Mouse (Mus musculus) neural tube, embryonic 12.5 days (tissue): ENCODE data around the gene Id2. TPM values are rescaled to one million over a fixed set of nuclear protein-coding genes. Genes with fewer than 3 reads are reported as not detected.

ENCODE experiments used
- ATAC-seq: fragments of 200-750 bp; cut with Nextera tagmentation; 2 replicates; pipeline ENCODE4 v1.8.0; 2017; ENCODE audit warnings: low read depth, mild to moderate bottlenecking, moderate TSS enrichment, moderate library complexity; ENCODE audit not compliant: low FRiP score
- H3K27ac ChIP-seq: fragments of 300-500 bp; sonication (generic); 2 replicates; pipeline ENCODE4 v1.5.1; 2016
- H3K27me3 ChIP-seq: fragments of 300-500 bp; sonication (generic); replicated peaks from 2 replicates; pipeline ENCODE4 v1.6.1; 2016; ENCODE audit warnings: mild to moderate bottlenecking
- H3K36me3 ChIP-seq: fragments of 300-500 bp; sonication (generic); 2 replicates; pipeline ENCODE4 v1.6.1; 2016; ENCODE audit warnings: mild to moderate bottlenecking
- H3K4me1 ChIP-seq: fragments of 300-500 bp; sonication (generic); 2 replicates; pipeline ENCODE4 v1.6.1; 2016
- H3K4me2 ChIP-seq: fragments of 300-500 bp; sonication (generic); replicated peaks from 2 replicates; pipeline ENCODE4 v1.6.1; 2016; ENCODE audit warnings: mild to moderate bottlenecking
- H3K4me3 ChIP-seq: fragments of 300-500 bp; sonication (generic); 2 replicates; pipeline ENCODE4 v1.5.1; 2016
- H3K9ac ChIP-seq: fragments of 300-500 bp; sonication (generic); 2 replicates; pipeline ENCODE4 v1.6.1; 2016; ENCODE audit warnings: mild to moderate bottlenecking
- H3K9me3 ChIP-seq: fragments of 300-500 bp; sonication (generic); 2 replicates; pipeline ENCODE4 v1.6.1; 2016; ENCODE audit warnings: mild to moderate bottlenecking
- WGBS: fragments of 180-500 bp; shearing (Covaris S2); methylation state at CpG from one replicate; pipeline ENCODE4 v1.1.7; 2016; 5-methylcytosine and 5-hydroxymethylcytosine counted together
- polyA plus RNA-seq: library from polyadenylated mRNA; unstranded; fragments of >200 nt; fragmentation: Nextera tagmentation; extraction: Ambion mirVana; gene quantifications from 2 replicates; pipeline ENCODE4 v1.2.1, GENCODE M21; 2016

Id2 gene
- polyA plus RNA-seq, 1 experiment from 2014 or later: 211 TPM

DNA sequence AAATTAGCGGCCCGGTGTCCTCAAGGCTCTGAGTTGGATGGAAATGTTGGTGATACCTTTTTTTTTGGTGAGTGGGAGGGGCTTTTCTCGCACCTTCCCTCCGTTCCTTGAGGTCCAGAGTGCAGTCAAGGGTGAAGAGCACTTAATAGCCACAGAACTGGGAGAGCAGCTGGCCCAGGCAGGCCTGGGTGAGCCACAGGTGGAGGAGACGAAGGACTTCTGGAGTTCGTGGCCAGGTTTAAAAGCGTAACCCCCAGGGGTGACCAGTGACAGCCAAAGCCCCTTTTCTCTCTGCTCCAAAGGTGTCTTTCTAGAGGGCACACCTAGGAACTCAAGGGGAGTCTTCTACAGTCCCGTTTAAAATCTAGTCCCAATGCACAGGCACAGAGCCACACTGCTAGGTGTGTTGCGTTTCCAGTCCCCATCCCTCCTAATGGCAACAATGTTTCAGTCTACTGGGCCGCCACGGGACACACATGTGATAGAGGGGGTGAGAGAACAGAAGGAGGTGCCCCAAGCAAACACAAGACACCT, 3.6 kb downstream of the Id2 start:
- 15% methylated on average over 11 of the region's 11 CpGs for WGBS
- peaks cover 37% of the 10 kb centered on the region for H3K4me1 ChIP-seq
- ATAC-seq: no peak
- no peaks in the 10 kb centered on the region for H3K36me3 ChIP-seq
- H3K9me3 ChIP-seq: no peaks in the 10 kb centered on the region
- H3K9ac ChIP-seq: no peak overlapping the region
- H3K4me2 ChIP-seq: peak overlapping the region; percentile 62
- no peak overlapping the region for H3K27ac ChIP-seq
- peak overlapping the region; percentile 26 for H3K4me3 ChIP-seq
- no peaks in the 10 kb centered on the region for H3K27me3 ChIP-seq

DNA sequence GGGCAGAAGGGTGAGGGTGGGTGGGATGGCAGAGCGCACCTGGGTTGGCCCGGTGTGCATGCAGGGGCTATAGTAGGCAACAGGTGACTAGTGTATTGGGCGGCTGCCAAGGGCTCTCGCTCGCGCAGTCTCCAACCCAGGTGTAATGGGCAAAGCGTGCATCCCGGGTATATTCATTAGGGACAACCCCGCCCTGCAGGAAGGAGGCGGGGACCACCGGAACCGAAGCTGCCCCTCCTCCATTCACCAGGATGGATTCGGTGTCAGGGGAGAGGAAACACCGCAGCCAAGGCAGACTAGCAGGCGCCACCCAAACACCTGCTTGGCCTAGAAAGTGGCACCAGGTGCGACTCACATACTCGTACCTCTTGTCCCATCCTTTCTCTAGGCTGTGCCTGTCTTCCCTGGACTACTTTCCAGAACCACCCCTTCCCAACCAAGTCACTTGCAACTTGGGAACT, 4.2 kb downstream of the Id2 start:
- Histone ChIP-seq H3K9me3 (no peaks in the 10 kb centered on the region), H3K4me1 (peaks cover 31% of the 10 kb centered on the region), H3K9ac (0 out of 2 replicates have a peak overlapping the region, but pooled peaks have one; percentile 0), H3K27ac (no peak overlapping the region), H3K4me3 (peak overlapping the region; percentile 26), H3K4me2 (peak overlapping the region; percentile 62), H3K36me3 (no peaks in the 10 kb centered on the region), H3K27me3 (no peaks in the 10 kb centered on the region)
- ATAC-seq: peak; percentile 4; the same call in 1 of the 2 replicates
- 2% methylated on average over 17 of the region's 17 CpGs for WGBS

GRCm38 (mm10) chr12:25092027-25092704, 4.8 kb downstream of the Id2 start:
- H3K4me3 ChIP-seq: peak overlapping the region; percentile 26
- H3K9ac ChIP-seq: 0 out of 2 replicates have a peak overlapping the region, but pooled peaks have one; percentile 0
- peak overlapping the region; percentile 62 for H3K4me2 ChIP-seq
- H3K4me1 ChIP-seq: peaks cover 25% of the 10 kb centered on the region
- 7% methylated on average over 25 of the region's 25 CpGs for WGBS
- ATAC-seq: peak; percentile 42
- H3K9me3 ChIP-seq: no peaks in the 10 kb centered on the region
- no peak overlapping the region for H3K27ac ChIP-seq
- no peaks in the 10 kb centered on the region for H3K27me3 ChIP-seq
- no peaks in the 10 kb centered on the region for H3K36me3 ChIP-seq

- no peak for ATAC-seq
- no peaks in the 10 kb centered on the region for H3K9me3 ChIP-seq
- peaks cover 17% of the 10 kb centered on the region for H3K4me1 ChIP-seq
- H3K4me2 ChIP-seq: no peak overlapping the region
- no peak overlapping the region for H3K4me3 ChIP-seq
- H3K27ac ChIP-seq: no peak overlapping the region
- H3K9ac ChIP-seq: no peak overlapping the region
- 42% methylated on average over 1 of the region's 1 CpGs for WGBS
- no peaks in the 10 kb centered on the region for H3K36me3 ChIP-seq
- no peaks in the 10 kb centered on the region for H3K27me3 ChIP-seq
Measured at GRCm38 (mm10) chr12:25089433-25089832, 7.5 kb downstream of the Id2 start.

GRCm38 (mm10) chr12:25086966-25087365, 10.0 kb downstream of the Id2 start:
- Histone ChIP-seq H3K36me3 (no peaks in the 10 kb centered on the region), H3K9ac (no peak overlapping the region), H3K4me1 (no peaks in the 10 kb centered on the region), H3K9me3 (no peaks in the 10 kb centered on the region), H3K4me2 (no peak overlapping the region), H3K27me3 (no peaks in the 10 kb centered on the region), H3K27ac (no peak overlapping the region), H3K4me3 (no peak overlapping the region)
- WGBS: 79% methylated on average over 4 of the region's 4 CpGs
- no peak for ATAC-seq

DNA sequence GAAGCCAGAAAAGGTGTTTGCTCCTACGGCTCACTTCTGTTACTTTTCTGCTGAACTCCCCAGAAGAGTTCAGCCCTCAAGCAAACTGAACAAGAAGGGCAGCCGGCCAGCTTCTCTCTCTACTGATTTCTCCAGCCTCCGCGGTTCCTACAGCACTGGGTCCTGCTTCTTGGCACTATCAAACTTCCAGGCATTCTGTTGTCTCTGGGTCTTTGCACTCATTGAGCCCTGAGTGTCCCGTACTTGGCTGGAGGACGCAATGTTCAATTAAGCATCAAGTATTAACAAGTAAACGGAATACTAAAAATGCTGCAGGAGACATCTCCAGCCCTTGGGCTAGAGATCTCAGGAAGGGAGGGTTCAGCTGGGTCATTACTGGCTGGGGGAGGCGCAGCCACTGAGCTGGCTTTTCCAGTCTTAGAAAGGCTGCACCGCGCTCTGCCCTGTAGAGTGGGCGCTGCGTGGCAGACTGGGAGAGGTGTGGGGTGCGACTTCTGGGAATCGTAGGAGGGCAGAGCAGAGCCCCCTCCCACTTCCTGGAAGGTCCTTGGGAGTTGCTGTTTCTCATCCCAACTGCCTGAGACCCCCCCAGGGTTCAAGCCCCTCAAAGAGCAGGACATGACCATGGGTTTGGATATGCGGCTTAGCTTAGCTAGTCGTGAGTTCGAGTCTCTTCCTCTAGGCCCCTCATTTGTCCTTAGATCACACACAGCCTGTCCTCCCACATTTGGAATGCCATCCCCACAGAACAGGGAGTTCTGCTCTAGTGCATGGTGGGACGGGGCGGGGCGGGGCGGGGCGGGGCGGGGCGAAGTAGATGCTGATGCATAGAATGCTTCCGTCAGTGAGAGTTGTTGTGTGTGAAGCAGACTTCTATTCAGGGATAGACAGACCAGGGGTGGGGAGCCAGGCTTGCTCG, 13.4 kb downstream of the Id2 start:
- peak overlapping the region; percentile 32 for H3K4me2 ChIP-seq
- WGBS: 40% methylated on average over 26 of the region's 26 CpGs
- no peak overlapping the region for H3K9ac ChIP-seq
- no peaks in the 10 kb centered on the region for H3K4me1 ChIP-seq
- no peaks in the 10 kb centered on the region for H3K36me3 ChIP-seq
- no peaks in the 10 kb centered on the region for H3K9me3 ChIP-seq
- no peaks in the 10 kb centered on the region for H3K27me3 ChIP-seq
- no peak for ATAC-seq
- no peak overlapping the region for H3K4me3 ChIP-seq
- H3K27ac ChIP-seq: no peak overlapping the region

- no peaks in the 10 kb centered on the region for H3K36me3 ChIP-seq
- WGBS: 91% methylated on average over 3 of the region's 3 CpGs
- no peak for ATAC-seq
- no peak overlapping the region for H3K9ac ChIP-seq
- H3K4me1 ChIP-seq: peaks cover under 1% of the 10 kb centered on the region; the same call in 1 of the 2 replicates
- no peak overlapping the region for H3K4me2 ChIP-seq
- no peak overlapping the region for H3K27ac ChIP-seq
- H3K27me3 ChIP-seq: no peaks in the 10 kb centered on the region
- H3K4me3 ChIP-seq: no peak overlapping the region
- H3K9me3 ChIP-seq: no peaks in the 10 kb centered on the region
Measured at GRCm38 (mm10) chr12:25074344-25074743, 22.6 kb downstream of the Id2 start.

DNA sequence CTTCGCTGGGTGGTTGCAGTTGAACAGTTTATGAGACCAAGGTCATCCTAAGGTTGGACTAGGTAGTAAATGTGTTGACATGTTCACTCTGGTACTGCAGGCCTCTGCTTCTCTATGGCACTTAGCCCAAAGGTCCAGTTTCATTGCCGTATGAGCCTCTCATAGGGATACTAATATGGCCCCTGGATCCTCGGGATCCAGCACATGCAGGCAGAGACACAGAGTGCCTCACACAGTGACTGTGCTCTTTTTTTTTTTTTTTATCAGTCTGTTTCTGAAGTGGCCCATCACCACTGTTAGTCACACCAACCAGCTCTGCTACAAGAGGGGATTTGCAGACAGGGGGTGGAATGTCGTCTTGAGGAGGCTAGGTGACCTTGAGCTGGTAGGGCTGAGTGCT, 23.6 kb downstream of the Id2 start:
- H3K9me3 ChIP-seq: no peaks in the 10 kb centered on the region
- no peak overlapping the region for H3K4me2 ChIP-seq
- H3K36me3 ChIP-seq: no peaks in the 10 kb centered on the region
- no peak overlapping the region for H3K27ac ChIP-seq
- no peak overlapping the region for H3K9ac ChIP-seq
- H3K27me3 ChIP-seq: no peaks in the 10 kb centered on the region
- H3K4me1 ChIP-seq: peaks cover 3% of the 10 kb centered on the region; the same call in 1 of the 2 replicates
- no peak overlapping the region for H3K4me3 ChIP-seq
- 86% methylated on average over 4 of the region's 4 CpGs for WGBS
- ATAC-seq: no peak

GRCm38 (mm10) chr12:25062264-25062663, 34.7 kb downstream of the Id2 start:
- Histone ChIP-seq H3K27me3 (no peaks in the 10 kb centered on the region), H3K36me3 (peaks cover 19% of the 10 kb centered on the region), H3K4me3 (no peak overlapping the region), H3K4me2 (no peak overlapping the region), H3K4me1 (no peaks in the 10 kb centered on the region), H3K9ac (no peak overlapping the region), H3K27ac (no peak overlapping the region), H3K9me3 (no peaks in the 10 kb centered on the region)
- ATAC-seq: no peak
- 35% methylated on average over 6 of the region's 6 CpGs for WGBS

GRCm38 (mm10) chr12:25060901-25061300, 36.0 kb downstream of the Id2 start:
- no peak for ATAC-seq
- no peak overlapping the region for H3K9ac ChIP-seq
- peaks cover 28% of the 10 kb centered on the region for H3K36me3 ChIP-seq
- no peaks in the 10 kb centered on the region for H3K9me3 ChIP-seq
- no peak overlapping the region for H3K4me2 ChIP-seq
- no peak overlapping the region for H3K27ac ChIP-seq
- no peak overlapping the region for H3K4me3 ChIP-seq
- no peaks in the 10 kb centered on the region for H3K4me1 ChIP-seq
- 90% methylated on average over 7 of the region's 7 CpGs for WGBS
- H3K27me3 ChIP-seq: no peaks in the 10 kb centered on the region

GRCm38 (mm10) chr12:25059487-25060200, 37.3 kb downstream of the Id2 start:
- ATAC-seq: no peak
- H3K9me3 ChIP-seq: no peaks in the 10 kb centered on the region
- no peaks in the 10 kb centered on the region for H3K27me3 ChIP-seq
- H3K4me2 ChIP-seq: no peak overlapping the region
- no peak overlapping the region for H3K4me3 ChIP-seq
- peaks cover 35% of the 10 kb centered on the region for H3K36me3 ChIP-seq
- H3K27ac ChIP-seq: no peak overlapping the region
- 81% methylated on average over 9 of the region's 9 CpGs for WGBS
- no peaks in the 10 kb centered on the region for H3K4me1 ChIP-seq
- H3K9ac ChIP-seq: no peak overlapping the region

DNA sequence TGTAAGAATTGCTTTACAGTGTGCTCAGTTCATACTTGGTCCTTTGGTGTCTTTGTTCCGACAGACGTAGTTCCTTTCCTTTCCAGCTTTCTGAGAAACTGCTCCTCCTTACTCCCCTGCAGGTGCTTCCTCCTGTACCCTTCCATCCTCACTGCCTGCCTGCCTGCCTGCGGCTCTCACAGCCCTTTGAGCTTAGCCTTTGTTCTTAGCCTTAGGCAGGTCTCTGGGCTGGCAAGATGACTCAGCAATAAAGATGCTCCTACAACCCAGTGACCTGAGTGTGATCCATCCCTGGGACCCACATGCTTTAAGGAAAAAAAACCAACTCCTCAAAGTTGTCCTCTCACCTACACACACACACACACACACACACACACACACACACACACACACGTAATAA, 42.0 kb downstream of the Id2 start:
- no peaks in the 10 kb centered on the region for H3K4me1 ChIP-seq
- no peaks in the 10 kb centered on the region for H3K9me3 ChIP-seq
- WGBS: 65% methylated on average over 4 of the region's 4 CpGs
- no peak overlapping the region for H3K27ac ChIP-seq
- H3K9ac ChIP-seq: no peak overlapping the region
- peaks cover 61% of the 10 kb centered on the region for H3K36me3 ChIP-seq
- ATAC-seq: no peak
- H3K27me3 ChIP-seq: no peaks in the 10 kb centered on the region
- no peak overlapping the region for H3K4me2 ChIP-seq
- no peak overlapping the region for H3K4me3 ChIP-seq
